Mouse (Mus musculus) testis, adult 2 months (tissue): ENCODE data around the gene Megf11.

ENCODE experiments used
- CTCF ChIP-seq: fragments of 200-500 bp; IDR thresholded peaks from 2 replicates; pipeline ENCODE4 v1.5.1; 2012; ENCODE audit warnings: low read depth, mild to moderate bottlenecking, inconsistent platforms, low read length, moderate library complexity; ENCODE audit not compliant: control insufficient read depth, insufficient read depth, insufficient replicate concordance
- POLR2A ChIP-seq: fragments of 200-500 bp; IDR thresholded peaks from 2 replicates; pipeline ENCODE4 v1.6.1; 2012; ENCODE audit warnings: low read depth, mild to moderate bottlenecking, inconsistent platforms, low read length, moderate library complexity; ENCODE audit not compliant: control insufficient read depth

DNA sequence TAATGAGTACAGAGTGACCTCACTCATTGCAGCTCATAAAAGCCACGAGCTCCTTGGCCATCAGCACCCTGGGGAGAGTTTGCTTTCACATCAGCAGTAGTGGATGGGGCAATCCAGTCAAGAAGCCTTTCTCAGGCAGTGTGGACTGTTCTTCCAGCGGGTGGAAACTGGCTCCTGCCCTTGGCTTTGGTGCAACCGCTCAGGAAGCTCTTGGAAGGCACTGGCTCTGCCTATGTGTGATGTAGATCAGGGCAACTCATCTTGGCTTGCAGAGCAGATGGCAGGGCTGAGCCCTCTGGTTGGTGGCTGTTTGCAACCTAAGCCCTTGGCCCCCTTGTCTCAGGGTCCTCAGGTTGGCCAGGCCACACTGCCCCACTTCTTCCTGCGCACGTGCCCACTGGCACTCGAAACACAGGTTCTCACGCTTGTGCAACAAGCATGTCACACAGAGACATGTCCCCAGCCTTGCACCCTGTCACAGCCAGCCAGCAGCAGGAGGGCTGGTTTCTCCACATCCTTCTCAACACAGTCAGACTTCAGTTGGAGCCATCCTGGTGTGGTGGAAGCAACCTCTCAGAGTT, 22.1 kb downstream of the Megf11 start:
- no peak for TF ChIP-seq CTCF
- no peak for TF ChIP-seq POLR2A
